Mouse (Mus musculus): Measurements from ENCODE around the gene Ppm1l. TPM values are rescaled to one million over a fixed set of nuclear protein-coding genes. Genes with fewer than 3 reads are reported as not detected.

Gene Ppm1l
- polyA plus RNA-seq, 1 experiment from 2014 or later: 5.7 TPM

- H3K27ac ChIP-seq (ENCODE audit: low read length): no peak overlapping the region
- H3K9me3 ChIP-seq (ENCODE audit: low read length): no peaks in the 10 kb centered on the region
- WGBS: 82% methylated on average over 3 of the region's 3 CpGs
- no peak for ATAC-seq (ENCODE audit: low FRiP score, low TSS enrichment)
- H3K27me3 ChIP-seq (ENCODE audit: insufficient read depth, low read length): no peaks in the 10 kb centered on the region
- H3K9ac ChIP-seq (replicated peaks; ENCODE audit: low read length): no peak overlapping the region
- H3K4me3 ChIP-seq (ENCODE audit: low read length): no peak overlapping the region
- H3K4me2 ChIP-seq (replicated peaks; ENCODE audit: low read depth, low read length): no peak overlapping the region
- no peaks in the 10 kb centered on the region for H3K4me1 ChIP-seq (ENCODE audit: insufficient read depth, low read length)
- H3K36me3 ChIP-seq (ENCODE audit: insufficient read depth, low read length): no peaks in the 10 kb centered on the region
Measured at GRCm38 (mm10) chr3:69449041-69449440, 132.4 kb downstream of the Ppm1l start.

- Histone ChIP-seq H3K27ac (ENCODE audit: low read length) (no peak overlapping the region), H3K36me3 (ENCODE audit: insufficient read depth, low read length) (no peaks in the 10 kb centered on the region), H3K4me2 (replicated peaks; ENCODE audit: low read depth, low read length) (no peak overlapping the region), H3K27me3 (ENCODE audit: insufficient read depth, low read length) (no peaks in the 10 kb centered on the region), H3K9me3 (ENCODE audit: low read length) (no peaks in the 10 kb centered on the region), H3K4me3 (ENCODE audit: low read length) (no peak overlapping the region), H3K4me1 (ENCODE audit: insufficient read depth, low read length) (no peaks in the 10 kb centered on the region), H3K9ac (replicated peaks; ENCODE audit: low read length) (no peak overlapping the region)
- no peak for ATAC-seq (ENCODE audit: low FRiP score, low TSS enrichment)
- WGBS: 87% methylated on average over 3 of the region's 3 CpGs
Measured at GRCm38 (mm10) chr3:69454330-69454729, 137.7 kb downstream of the Ppm1l start.

GRCm38 (mm10) chr3:69456071-69456470, 139.4 kb downstream of the Ppm1l start:
- WGBS: 89% methylated on average over 5 of the region's 5 CpGs
- no peak for ATAC-seq (ENCODE audit: low FRiP score, low TSS enrichment)
- no peaks in the 10 kb centered on the region for H3K4me1 ChIP-seq (ENCODE audit: insufficient read depth, low read length)
- no peak overlapping the region for H3K9ac ChIP-seq (replicated peaks; ENCODE audit: low read length)
- H3K4me3 ChIP-seq (ENCODE audit: low read length): no peak overlapping the region
- H3K27ac ChIP-seq (ENCODE audit: low read length): no peak overlapping the region
- H3K36me3 ChIP-seq (ENCODE audit: insufficient read depth, low read length): no peaks in the 10 kb centered on the region
- no peak overlapping the region for H3K4me2 ChIP-seq (replicated peaks; ENCODE audit: low read depth, low read length)
- H3K9me3 ChIP-seq (ENCODE audit: low read length): no peaks in the 10 kb centered on the region
- no peaks in the 10 kb centered on the region for H3K27me3 ChIP-seq (ENCODE audit: insufficient read depth, low read length)

- Histone ChIP-seq H3K4me3 (ENCODE audit: low read length) (no peak overlapping the region), H3K27ac (ENCODE audit: low read length) (no peak overlapping the region), H3K9ac (replicated peaks; ENCODE audit: low read length) (no peak overlapping the region), H3K4me1 (ENCODE audit: insufficient read depth, low read length) (no peaks in the 10 kb centered on the region), H3K9me3 (ENCODE audit: low read length) (no peaks in the 10 kb centered on the region), H3K36me3 (ENCODE audit: insufficient read depth, low read length) (no peaks in the 10 kb centered on the region), H3K27me3 (ENCODE audit: insufficient read depth, low read length) (no peaks in the 10 kb centered on the region), H3K4me2 (replicated peaks; ENCODE audit: low read depth, low read length) (no peak overlapping the region)
- 85% methylated on average over 6 of the region's 6 CpGs for WGBS
- no peak for ATAC-seq (ENCODE audit: low FRiP score, low TSS enrichment)
Measured at GRCm38 (mm10) chr3:69458756-69459155, 142.1 kb downstream of the Ppm1l start.

- H3K4me2 ChIP-seq (replicated peaks; ENCODE audit: low read depth, low read length): no peak overlapping the region
- 71% methylated on average over 1 of the region's 1 CpGs for WGBS
- H3K9ac ChIP-seq (replicated peaks; ENCODE audit: low read length): no peak overlapping the region
Measured at GRCm38 (mm10) chr3:69461956-69462355, 145.3 kb downstream of the Ppm1l start.

GRCm38 (mm10) chr3:69465751-69466150, 149.1 kb downstream of the Ppm1l start:
- no peaks in the 10 kb centered on the region for H3K36me3 ChIP-seq (ENCODE audit: insufficient read depth, low read length)
- H3K4me2 ChIP-seq (replicated peaks; ENCODE audit: low read depth, low read length): no peak overlapping the region
- WGBS: 94% methylated on average over 4 of the region's 4 CpGs
- ATAC-seq (ENCODE audit: low FRiP score, low TSS enrichment): no peak
- H3K9me3 ChIP-seq (ENCODE audit: low read length): no peaks in the 10 kb centered on the region
- no peak overlapping the region for H3K4me3 ChIP-seq (ENCODE audit: low read length)
- no peaks in the 10 kb centered on the region for H3K4me1 ChIP-seq (ENCODE audit: insufficient read depth, low read length)
- H3K27ac ChIP-seq (ENCODE audit: low read length): no peak overlapping the region
- no peak overlapping the region for H3K9ac ChIP-seq (replicated peaks; ENCODE audit: low read length)
- H3K27me3 ChIP-seq (ENCODE audit: insufficient read depth, low read length): no peaks in the 10 kb centered on the region

More at GRCm38 (mm10) chr3:69461956-69462355, 145.3 kb downstream of the Ppm1l start:
- Histone ChIP-seq H3K36me3 (ENCODE audit: insufficient read depth, low read length) (no peaks in the 10 kb centered on the region), H3K27ac (ENCODE audit: low read length) (no peak overlapping the region), H3K9me3 (ENCODE audit: low read length) (no peaks in the 10 kb centered on the region), H3K4me1 (ENCODE audit: insufficient read depth, low read length) (no peaks in the 10 kb centered on the region), H3K4me3 (ENCODE audit: low read length) (no peak overlapping the region), H3K27me3 (ENCODE audit: insufficient read depth, low read length) (no peaks in the 10 kb centered on the region)
- ATAC-seq (ENCODE audit: low FRiP score, low TSS enrichment): no peak

- no peak for ATAC-seq (ENCODE audit: low FRiP score, low TSS enrichment)
- H3K9ac ChIP-seq (replicated peaks; ENCODE audit: low read length): no peak overlapping the region
- H3K36me3 ChIP-seq (ENCODE audit: insufficient read depth, low read length): no peaks in the 10 kb centered on the region
- no peak overlapping the region for H3K4me2 ChIP-seq (replicated peaks; ENCODE audit: low read depth, low read length)
- no peaks in the 10 kb centered on the region for H3K9me3 ChIP-seq (ENCODE audit: low read length)
- H3K4me1 ChIP-seq (ENCODE audit: insufficient read depth, low read length): no peaks in the 10 kb centered on the region
- H3K27ac ChIP-seq (ENCODE audit: low read length): no peak overlapping the region
- WGBS: 44% methylated on average over 9 of the region's 9 CpGs
- H3K4me3 ChIP-seq (ENCODE audit: low read length): no peak overlapping the region
- no peaks in the 10 kb centered on the region for H3K27me3 ChIP-seq (ENCODE audit: insufficient read depth, low read length)
Measured at GRCm38 (mm10) chr3:69468280-69469008, 151.8 kb downstream of the Ppm1l start.

- H3K27me3 ChIP-seq (ENCODE audit: insufficient read depth, low read length): no peaks in the 10 kb centered on the region
- H3K4me3 ChIP-seq (ENCODE audit: low read length): no peak overlapping the region
- H3K9me3 ChIP-seq (ENCODE audit: low read length): peaks cover 5% of the 10 kb centered on the region
- H3K9ac ChIP-seq (replicated peaks; ENCODE audit: low read length): no peak overlapping the region
- no peak overlapping the region for H3K4me2 ChIP-seq (replicated peaks; ENCODE audit: low read depth, low read length)
- WGBS: 58% methylated on average over 4 of the region's 6 CpGs
- no peak for ATAC-seq (ENCODE audit: low FRiP score, low TSS enrichment)
- H3K4me1 ChIP-seq (ENCODE audit: insufficient read depth, low read length): no peaks in the 10 kb centered on the region
- no peak overlapping the region for H3K27ac ChIP-seq (ENCODE audit: low read length)
- H3K36me3 ChIP-seq (ENCODE audit: insufficient read depth, low read length): no peaks in the 10 kb centered on the region
Measured at GRCm38 (mm10) chr3:69469463-69470141, 152.9 kb downstream of the Ppm1l start.

- Histone ChIP-seq H3K4me2 (replicated peaks; ENCODE audit: low read depth, low read length) (no peak overlapping the region), H3K36me3 (ENCODE audit: insufficient read depth, low read length) (no peaks in the 10 kb centered on the region)
- 80% methylated on average over 11 of the region's 11 CpGs for WGBS
Measured at GRCm38 (mm10) chr3:69470142-69470796, 153.6 kb downstream of the Ppm1l start.

More at GRCm38 (mm10) chr3:69470142-69470796, 153.6 kb downstream of the Ppm1l start:
- Histone ChIP-seq H3K9me3 (ENCODE audit: low read length) (peaks cover 5% of the 10 kb centered on the region), H3K4me1 (ENCODE audit: insufficient read depth, low read length) (no peaks in the 10 kb centered on the region), H3K27ac (ENCODE audit: low read length) (no peak overlapping the region), H3K9ac (replicated peaks; ENCODE audit: low read length) (no peak overlapping the region), H3K27me3 (ENCODE audit: insufficient read depth, low read length) (no peaks in the 10 kb centered on the region), H3K4me3 (ENCODE audit: low read length) (no peak overlapping the region)
- no peak for ATAC-seq (ENCODE audit: low FRiP score, low TSS enrichment)

Data from kidney, embryonic 16.5 days (tissue).